ENCODE assay signal across 14 mouse cellular contexts in genomic region chr8:79389074-79389786, GRCm38 (mm10). TPM values are rescaled to one million over a fixed set of nuclear protein-coding genes. Genes with fewer than 3 reads are reported as not detected.
A peak's percentile ranks its signal among the peaks of the same experiment; 100 is the strongest.
DNase-seq lines count a peak whose midpoint lies in the region; ATAC-seq and TF ChIP-seq lines count a peak whose summit lies in the region.
"Had no signal": no experiment of that assay in that cellular context is flagged by ENCODE, and none has a peak within 500 bp of the region (broad histone marks: within the 10 kb centered on the region; RNA-seq: fewer than 3 reads in every experiment).

No protein-coding gene starts in this region.

- H3K4me2 ChIP-seq in limb, embryonic 13.5 days (replicated peaks), result peak overlapping the region; percentile 31
- no peak overlapping the region for H3K4me2 ChIP-seq in forebrain, embryonic 13.5 days
- H3K4me2 ChIP-seq: heart, embryonic 13.5 days; liver, embryonic 13.5 days; neural tube, embryonic 13.5 days had no signal

- H3K9me3 ChIP-seq in heart, embryonic 10.5 days, result no peaks in the 10 kb centered on the region
- no peaks in the 10 kb centered on the region for H3K9me3 ChIP-seq in limb, embryonic 13.5 days
- H3K9me3 ChIP-seq in forebrain, embryonic 13.5 days (replicated peaks), result 0 out of 2 replicates have a peak, but pooled peaks cover 5% of the 10 kb centered on the region
- H3K9me3 ChIP-seq: heart, embryonic 13.5 days; liver, embryonic 13.5 days; neural tube, embryonic 13.5 days had no signal

- H3K9ac ChIP-seq in limb, embryonic 13.5 days, result no peak overlapping the region
- no peak overlapping the region for H3K9ac ChIP-seq in forebrain, embryonic 13.5 days
- H3K9ac ChIP-seq: heart, embryonic 13.5 days; liver, embryonic 13.5 days; neural tube, embryonic 13.5 days had no signal

- H3K27me3 ChIP-seq in heart, embryonic 10.5 days (ENCODE audit: insufficient read depth, poor library complexity, severe bottlenecking), result no peaks in the 10 kb centered on the region
- H3K27me3 ChIP-seq in kidney, adult 2 months (replicated peaks; ENCODE audit: control insufficient read depth, insufficient read depth, low read length), result no peaks in the 10 kb centered on the region
- no peaks in the 10 kb centered on the region for H3K27me3 ChIP-seq in limb, embryonic 13.5 days
- H3K27me3 ChIP-seq in forebrain, embryonic 13.5 days, result no peaks in the 10 kb centered on the region
- H3K27me3 ChIP-seq: heart, embryonic 13.5 days; neural tube, embryonic 13.5 days had no signal

- H3K36me3 ChIP-seq in heart, embryonic 10.5 days, result peaks cover 22% of the 10 kb centered on the region
- H3K36me3 ChIP-seq in kidney, adult 2 months (ENCODE audit: control insufficient read depth, insufficient read depth, low read length), result no peaks in the 10 kb centered on the region
- peaks cover 17% of the 10 kb centered on the region; the same call in 1 of the 2 replicates for H3K36me3 ChIP-seq in limb, embryonic 13.5 days
- H3K36me3 ChIP-seq in forebrain, embryonic 13.5 days (ENCODE audit: poor library complexity, severe bottlenecking), result peaks cover 18% of the 10 kb centered on the region
- H3K36me3 ChIP-seq: liver, embryonic 13.5 days had no signal

- TF ChIP-seq CTCF in kidney, adult 2 months (conservative IDR thresholded peaks at IDR 0.05; ENCODE audit: insufficient read depth, insufficient read length, low read depth, low read length), result no peak
- no peak for TF ChIP-seq CTCF in layer of hippocampus, adult 2 months (conservative IDR thresholded peaks at IDR 0.05)

- WGBS in heart, embryonic 10.5 days, result 85% methylated on average over 23 of the region's 23 CpGs
- WGBS in kidney, adult 2 months, result 31% methylated on average over 23 of the region's 23 CpGs
- WGBS in limb, embryonic 13.5 days, result 63% methylated on average over 23 of the region's 23 CpGs
- 92% methylated on average over 23 of the region's 23 CpGs for WGBS in forebrain, embryonic 13.5 days

- no peak overlapping the region for H3K4me3 ChIP-seq in heart, embryonic 10.5 days
- peak overlapping the region; percentile 46 for H3K4me3 ChIP-seq in brown adipose tissue, adult 24 weeks (ENCODE audit: insufficient read depth, low read depth, low read length)
- H3K4me3 ChIP-seq in kidney, adult 2 months (ENCODE audit: insufficient read depth, low read depth, low read length), result peak overlapping the region; percentile 55
- no peak overlapping the region for H3K4me3 ChIP-seq in limb, embryonic 13.5 days
- no peak overlapping the region for H3K4me3 ChIP-seq in layer of hippocampus, adult 2 months
- no peak overlapping the region for H3K4me3 ChIP-seq in forebrain, embryonic 13.5 days
- H3K4me3 ChIP-seq: heart, embryonic 13.5 days; liver, embryonic 13.5 days; neural tube, embryonic 13.5 days had no signal

- peaks cover 46% of the 10 kb centered on the region for H3K4me1 ChIP-seq in heart, embryonic 10.5 days
- peaks cover 34% of the 10 kb centered on the region for H3K4me1 ChIP-seq in brown adipose tissue, adult 24 weeks (ENCODE audit: control insufficient read depth, insufficient read depth, insufficient read length, low read length)
- H3K4me1 ChIP-seq in kidney, adult 2 months (ENCODE audit: control insufficient read depth, insufficient read depth, low read length), result peaks cover 5% of the 10 kb centered on the region; the same call in 1 of the 2 replicates
- peaks cover 41% of the 10 kb centered on the region for H3K4me1 ChIP-seq in limb, embryonic 13.5 days
- peaks cover 47% of the 10 kb centered on the region for H3K4me1 ChIP-seq in forebrain, embryonic 13.5 days

- no peak overlapping the region for H3K27ac ChIP-seq in heart, embryonic 10.5 days
- peak overlapping the region; percentile 62 for H3K27ac ChIP-seq in brown adipose tissue, adult 24 weeks (replicated peaks; ENCODE audit: low read depth, low read length)
- H3K27ac ChIP-seq in kidney, adult 2 months (ENCODE audit: insufficient read depth, low read depth, low read length), result no peak overlapping the region; the same call in 1 of the 2 replicates
- peak overlapping the region; percentile 15; the same call in 1 of the 2 replicates for H3K27ac ChIP-seq in limb, embryonic 13.5 days
- H3K27ac ChIP-seq in layer of hippocampus, adult 2 months, result no peak overlapping the region
- no peak overlapping the region for H3K27ac ChIP-seq in forebrain, embryonic 13.5 days
- H3K27ac ChIP-seq: heart, embryonic 13.5 days; liver, embryonic 13.5 days; neural tube, embryonic 13.5 days had no signal

- TF ChIP-seq POLR2A in kidney, adult 2 months (IDR thresholded peaks at IDR 0.05; ENCODE audit: low read depth, low read length), result no peak

- no peak for ATAC-seq in limb, embryonic 13.5 days (ENCODE audit: low FRiP score, low read depth)
- ATAC-seq in forebrain, embryonic 13.5 days, result no peak
- ATAC-seq: CD4-positive, CD25-positive, alpha-beta regulatory T cell, adult 4 months; forebrain, embryonic 14.5 days had no signal

- peak; percentile 58 to 76 for DNase-seq in heart, adult 18-20 months
- no peak for DNase-seq in heart, embryonic 10.5 days (ENCODE audit: low spot score)
- DNase-seq in kidney, adult 2 months, result peak; percentile 95
- no peak for DNase-seq in layer of hippocampus, adult 2 months (ENCODE audit: low spot score in 2 of 2)
- DNase-seq in thymus, postnatal 0 days (ENCODE audit: low spot score), result no peak
- DNase-seq: layer of hippocampus, postnatal 36 days; liver, embryonic 13.5 days had no signal

RNA-seq across cellular contexts. Expression of gene Smad1, which starts 10.1 kb away (rescaled TPM):
- total RNA-seq in heart, adult 18-20 months (2021), result 10 to 100 TPM; 13.2 to 14.7 TPM
- polyA plus RNA-seq in heart, embryonic 10.5 days (2016; fragmentation: Nextera tagmentation; extraction: Ambion mirVana), result 20.1 and 32.1 TPM in 2 replicates
- polyA plus RNA-seq in brown adipose tissue, adult 24 weeks (2012; ENCODE audit: insufficient read depth, insufficient read length, missing spikeins), result 6.3 and 7.1 TPM in 2 replicates
- 20.8 and 21.7 TPM in 2 replicates for polyA plus RNA-seq in kidney, adult 2 months (2012; rRNA removed)
- 48.2 and 49.4 TPM in 2 replicates for polyA plus RNA-seq in limb, embryonic 13.5 days (2015; fragmentation: Nextera tagmentation; extraction: Ambion mirVana)
- 10 to 100 TPM; 23.9 to 24.5 TPM for total RNA-seq in layer of hippocampus, adult 2 months (2021)
- 25.4 and 26.5 TPM in 2 replicates for polyA plus RNA-seq in thymus, postnatal 0 days (2015; fragmentation: Nextera tagmentation; extraction: Ambion mirVana)
- polyA plus RNA-seq in forebrain, embryonic 13.5 days (2015; fragmentation: Nextera tagmentation; extraction: Ambion mirVana), result 49.5 and 50.9 TPM in 2 replicates

Comparison
In these comparisons a context has a peak if more than half of its experiments do, and no peak if none do; other contexts are left out.
1. DNase-seq: peak in heart, adult 18-20 months (2 of 2) and kidney, adult 2 months (single experiment); none in heart, embryonic 10.5 days (single experiment), layer of hippocampus, adult 2 months (0 of 2) and thymus, postnatal 0 days (single experiment).
2. H3K27ac ChIP-seq: peak in brown adipose tissue, adult 24 weeks (single experiment) and limb, embryonic 13.5 days (single experiment); none in heart, embryonic 10.5 days (single experiment), kidney, adult 2 months (single experiment), layer of hippocampus, adult 2 months (single experiment) and forebrain, embryonic 13.5 days (single experiment).
3. H3K4me3 ChIP-seq: peak in brown adipose tissue, adult 24 weeks (single experiment) and kidney, adult 2 months (single experiment); none in heart, embryonic 10.5 days (single experiment), limb, embryonic 13.5 days (single experiment), layer of hippocampus, adult 2 months (single experiment) and forebrain, embryonic 13.5 days (single experiment).